Comparison of ENCODE assay signal across 30 mouse cellular contexts in genomic region chrX:70881326-70881725, GRCm38 (mm10).
A peak's percentile ranks its signal among the peaks of the same experiment; 100 is the strongest.
DNase-seq lines count a peak whose midpoint lies in the region; ATAC-seq and TF ChIP-seq lines count a peak whose summit lies in the region.
"Had no signal": no experiment of that assay in that cellular context is flagged by ENCODE, and none has a peak within 500 bp of the region (broad histone marks: within the 10 kb centered on the region; RNA-seq: fewer than 3 reads in every experiment).

No protein-coding gene starts in this region.

- no peaks in the 10 kb centered on the region for H3K9me3 ChIP-seq in hindbrain, postnatal 0 days (ENCODE audit: low read length)
- H3K9me3 ChIP-seq: embryonic facial prominence, embryonic 12.5 days; forebrain, embryonic 10.5 days; forebrain, embryonic 15.5 days; heart, embryonic 13.5 days; limb, embryonic 13.5 days; lung, embryonic 15.5 days; midbrain, embryonic 12.5 days; neural tube, embryonic 12.5 days had no signal

- no peak for ATAC-seq in hindbrain, postnatal 0 days
- ATAC-seq: forebrain, embryonic 15.5 days; intestine, postnatal 0 days had no signal

- H3K27ac ChIP-seq in hindbrain, postnatal 0 days = no peak overlapping the region
- H3K27ac ChIP-seq: embryonic facial prominence, embryonic 12.5 days; forebrain, embryonic 10.5 days; forebrain, embryonic 15.5 days; gastrocnemius, adult 2 months; heart, adult 2 months; heart, embryonic 13.5 days; limb, embryonic 13.5 days; lung, embryonic 15.5 days; midbrain, embryonic 12.5 days; neural tube, embryonic 12.5 days had no signal

- H3K27me3 ChIP-seq in hindbrain, postnatal 0 days (ENCODE audit: insufficient read depth, low read length) = no peaks in the 10 kb centered on the region
- H3K27me3 ChIP-seq: embryonic facial prominence, embryonic 12.5 days; forebrain, embryonic 15.5 days; heart, embryonic 13.5 days; lung, embryonic 15.5 days; midbrain, embryonic 12.5 days; neural tube, embryonic 12.5 days had no signal

- H3K4me3 ChIP-seq in hindbrain, postnatal 0 days (ENCODE audit: low read length) = no peak overlapping the region
- H3K4me3 ChIP-seq: embryonic facial prominence, embryonic 12.5 days; forebrain, embryonic 10.5 days; forebrain, embryonic 15.5 days; gastrocnemius, adult 2 months; heart, adult 2 months; heart, embryonic 13.5 days; limb, embryonic 13.5 days; lung, embryonic 15.5 days; midbrain, embryonic 12.5 days; myocyte; neural tube, embryonic 12.5 days had no signal

- H3K4me2 ChIP-seq in hindbrain, postnatal 0 days (ENCODE audit: low read depth, low read length) = no peak overlapping the region
- H3K4me2 ChIP-seq: embryonic facial prominence, embryonic 12.5 days; forebrain, embryonic 15.5 days; heart, embryonic 13.5 days; limb, embryonic 13.5 days; liver, embryonic 11.5 days; lung, embryonic 15.5 days; midbrain, embryonic 12.5 days; neural tube, embryonic 12.5 days had no signal

- WGBS in hindbrain, postnatal 0 days = 73% methylated on average over 2 of the region's 2 CpGs

- H3K36me3 ChIP-seq in hindbrain, postnatal 0 days (ENCODE audit: insufficient read depth, low read length) = no peaks in the 10 kb centered on the region
- H3K36me3 ChIP-seq: embryonic facial prominence, embryonic 12.5 days; forebrain, embryonic 10.5 days; forebrain, embryonic 15.5 days; heart, embryonic 13.5 days; limb, embryonic 13.5 days; lung, embryonic 15.5 days; midbrain, embryonic 12.5 days; neural tube, embryonic 12.5 days had no signal

- TF ChIP-seq CTCF in hindbrain, postnatal 0 days (IDR thresholded peaks at IDR 0.05; ENCODE audit: low read depth) = no peak

- peak; percentile 86 to 93 for DNase-seq in adrenal gland, adult (ENCODE audit: inconsistent age in 2 of 2, low spot score in 1 of 2)
- DNase-seq in adrenal gland, postnatal 4 days (ENCODE audit: low spot score in 2 of 2) = no peak
- peak; percentile 22 for DNase-seq in 3134 (ENCODE audit: extremely low read depth, insufficient read length, low spot score)
- peak; percentile 90 for DNase-seq in adrenal gland, adult 2 months
- peak; percentile 76 to 86 for DNase-seq in adrenal gland, postnatal 36 days
- DNase-seq in spleen, adult 12 weeks (ENCODE audit: low spot score) = no peak
- DNase-seq in cerebellum, adult 9-10 months = no peak
- DNase-seq in hindbrain, postnatal 0 days (ENCODE audit: low spot score) = no peak
- DNase-seq: cerebellum, adult 11 months; cerebellum, adult 9-11 months; embryo, embryonic 11 days; gastrocnemius, adult 2 months; gastrocnemius, postnatal 36 days; heart, adult 2 months; kidney, postnatal 25 days; lung, postnatal 36 days; right cerebral cortex, postnatal 25 days; spleen, adult 18-20 months; thymus, adult 2 months had no signal

- H3K4me1 ChIP-seq in hindbrain, postnatal 0 days (ENCODE audit: insufficient read depth, low read length) = no peaks in the 10 kb centered on the region
- H3K4me1 ChIP-seq: embryonic facial prominence, embryonic 12.5 days; forebrain, embryonic 10.5 days; forebrain, embryonic 15.5 days; heart, embryonic 13.5 days; limb, embryonic 13.5 days; lung, embryonic 15.5 days; midbrain, embryonic 12.5 days; neural tube, embryonic 12.5 days had no signal

- H3K9ac ChIP-seq in hindbrain, postnatal 0 days (replicated peaks; ENCODE audit: low read length) = no peak overlapping the region
- H3K9ac ChIP-seq: embryonic facial prominence, embryonic 12.5 days; forebrain, embryonic 15.5 days; heart, embryonic 13.5 days; limb, embryonic 13.5 days; lung, embryonic 15.5 days; midbrain, embryonic 12.5 days; neural tube, embryonic 12.5 days had no signal

Comparison
In these comparisons a context has a peak if more than half of its experiments do, and no peak if none do; other contexts are left out.
1. DNase-seq: peak in adrenal gland, adult (2 of 2), 3134 (single experiment), adrenal gland, adult 2 months (single experiment) and adrenal gland, postnatal 36 days (2 of 2); none in adrenal gland, postnatal 4 days (0 of 2), spleen, adult 12 weeks (single experiment), cerebellum, adult 9-10 months (single experiment) and hindbrain, postnatal 0 days (single experiment).